Mouse (Mus musculus): Measurements from ENCODE around the gene Zfp990. TPM values are rescaled to one million over a fixed set of nuclear protein-coding genes. Genes with fewer than 3 reads are reported as not detected.
"Not testable (repeated sequence)": the region's sequence is repeated elsewhere in the genome, so short reads cannot be mapped to it uniquely, and the experiment has no call there.

Zfp990 gene
- polyA plus RNA-seq, 1 experiment from 2014 or later = 0.06 TPM

GRCm38 (mm10) chr4:145517391-145517790 lies 6.8 kb downstream of the Zfp990 start:
- H3K4me2 ChIP-seq (ENCODE audit: low read length) = not testable (repeated sequence)
- WGBS = 100% methylated on average over 1 of the region's 1 CpGs

DNA sequence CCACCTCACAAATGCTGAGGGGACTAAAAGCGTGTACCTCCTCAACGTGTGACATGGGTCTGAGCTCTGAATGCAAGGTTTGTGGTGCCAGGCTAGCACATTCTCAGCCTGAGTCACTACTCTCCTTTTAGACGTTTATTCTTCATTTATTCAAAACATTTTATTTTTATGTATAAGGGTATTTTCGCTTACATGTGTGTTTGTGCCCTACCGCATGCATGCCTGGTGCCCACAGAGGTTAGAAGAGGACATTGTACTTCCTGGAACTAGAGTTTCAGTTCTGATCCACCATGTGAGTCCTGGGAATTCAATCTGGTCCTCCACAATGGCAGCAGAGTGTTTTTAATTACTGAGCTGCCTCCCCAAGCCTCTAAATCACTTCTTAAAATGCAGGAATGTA lies 33.3 kb downstream of the Zfp990 start:
- not testable (repeated sequence) for H3K27me3 ChIP-seq (ENCODE audit: control insufficient read depth, insufficient read depth, low read depth, low read length); H3K27ac ChIP-seq (ENCODE audit: low read length); H3K4me2 ChIP-seq (ENCODE audit: low read length); H3K9ac ChIP-seq (ENCODE audit: low read depth, low read length); H3K4me3 ChIP-seq (ENCODE audit: low read depth, low read length); ATAC-seq; H3K36me3 ChIP-seq (ENCODE audit: control insufficient read depth, insufficient read depth, low read length); H3K4me1 ChIP-seq (ENCODE audit: control insufficient read depth, insufficient read depth, low read length)
- 78% methylated on average over 5 of the region's 5 CpGs for WGBS
- peaks cover 36% of the 10 kb centered on the region for H3K9me3 ChIP-seq (replicated peaks; ENCODE audit: control insufficient read depth, low read length, poor library complexity, severe bottlenecking)

More at GRCm38 (mm10) chr4:145517391-145517790, 6.8 kb downstream of the Zfp990 start:
- H3K4me3 ChIP-seq (ENCODE audit: low read depth, low read length); H3K27ac ChIP-seq (ENCODE audit: low read length); H3K27me3 ChIP-seq (ENCODE audit: control insufficient read depth, insufficient read depth, low read depth, low read length); H3K9ac ChIP-seq (ENCODE audit: low read depth, low read length); ATAC-seq; H3K36me3 ChIP-seq (ENCODE audit: control insufficient read depth, insufficient read depth, low read length); H3K4me1 ChIP-seq (ENCODE audit: control insufficient read depth, insufficient read depth, low read length); H3K9me3 ChIP-seq (replicated peaks; ENCODE audit: control insufficient read depth, low read length, poor library complexity, severe bottlenecking): not testable (repeated sequence)

GRCm38 (mm10) chr4:145545106-145545505 lies 34.5 kb downstream of the Zfp990 start:
- not testable (repeated sequence) for H3K27ac ChIP-seq (ENCODE audit: low read length); H3K4me2 ChIP-seq (ENCODE audit: low read length); H3K36me3 ChIP-seq (ENCODE audit: control insufficient read depth, insufficient read depth, low read length); H3K4me3 ChIP-seq (ENCODE audit: low read depth, low read length); ATAC-seq; H3K9ac ChIP-seq (ENCODE audit: low read depth, low read length); H3K27me3 ChIP-seq (ENCODE audit: control insufficient read depth, insufficient read depth, low read depth, low read length); H3K4me1 ChIP-seq (ENCODE audit: control insufficient read depth, insufficient read depth, low read length)
- WGBS = 19% methylated on average over 2 of the region's 2 CpGs
- H3K9me3 ChIP-seq (replicated peaks; ENCODE audit: control insufficient read depth, low read length, poor library complexity, severe bottlenecking) = peaks cover 36% of the 10 kb centered on the region

DNA sequence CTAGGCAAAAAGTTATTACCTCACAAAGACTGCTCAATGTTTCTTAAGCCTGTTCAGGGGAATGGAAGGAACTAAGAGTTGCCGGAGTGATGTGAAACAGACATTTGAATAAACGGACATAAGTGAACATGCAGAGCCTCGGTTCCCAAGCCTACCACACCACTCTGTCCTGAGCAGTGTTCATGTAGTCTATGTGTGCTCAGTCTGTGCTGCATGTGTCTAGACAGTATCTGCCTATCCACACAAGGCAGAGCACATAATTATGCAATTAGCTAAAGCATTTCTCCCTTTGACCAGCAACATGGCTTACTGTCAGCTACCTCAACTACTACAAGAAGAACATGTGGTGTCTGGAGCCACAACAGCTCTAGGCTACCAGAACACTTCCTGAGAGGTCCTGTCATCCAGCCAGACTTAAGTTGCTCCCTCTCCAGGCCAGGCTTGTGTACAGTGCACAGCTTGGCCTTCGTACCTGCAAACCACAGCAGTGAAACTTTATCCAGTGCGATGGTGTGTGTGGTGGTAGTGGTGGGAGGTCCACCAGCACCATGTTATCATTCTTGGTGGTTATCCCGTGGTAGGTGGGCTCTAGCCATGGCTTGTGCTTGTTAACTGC lies 35.3 kb downstream of the Zfp990 start:
- peaks cover 36% of the 10 kb centered on the region for H3K9me3 ChIP-seq (replicated peaks; ENCODE audit: control insufficient read depth, low read length, poor library complexity, severe bottlenecking)
- not testable (repeated sequence) for H3K4me3 ChIP-seq (ENCODE audit: low read depth, low read length); H3K36me3 ChIP-seq (ENCODE audit: control insufficient read depth, insufficient read depth, low read length); H3K4me2 ChIP-seq (ENCODE audit: low read length); H3K9ac ChIP-seq (ENCODE audit: low read depth, low read length); H3K27ac ChIP-seq (ENCODE audit: low read length); H3K4me1 ChIP-seq (ENCODE audit: control insufficient read depth, insufficient read depth, low read length); H3K27me3 ChIP-seq (ENCODE audit: control insufficient read depth, insufficient read depth, low read depth, low read length); ATAC-seq
- WGBS = 79% methylated on average over 6 of the region's 6 CpGs

DNA sequence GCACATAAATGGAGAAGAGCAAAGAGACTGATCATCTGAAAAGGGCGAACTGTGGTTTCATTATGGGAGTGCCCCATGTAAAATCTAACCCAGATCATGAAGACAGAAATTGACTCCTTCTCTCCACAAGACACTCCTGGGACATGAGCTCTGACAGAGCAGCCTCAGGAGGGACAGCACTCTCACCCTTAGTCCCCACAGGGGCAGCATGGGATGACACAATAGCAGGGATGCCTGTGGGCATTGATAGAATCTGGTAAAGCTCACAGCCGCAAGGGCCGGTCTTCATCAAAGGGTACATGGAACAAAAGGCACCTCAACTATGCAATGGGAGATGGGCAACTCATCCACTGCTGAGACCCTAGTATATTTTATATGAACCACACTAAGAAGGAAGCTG lies 35.9 kb downstream of the Zfp990 start:
- H3K4me1 ChIP-seq (ENCODE audit: control insufficient read depth, insufficient read depth, low read length); H3K4me2 ChIP-seq (ENCODE audit: low read length); H3K27ac ChIP-seq (ENCODE audit: low read length); ATAC-seq; H3K36me3 ChIP-seq (ENCODE audit: control insufficient read depth, insufficient read depth, low read length); H3K4me3 ChIP-seq (ENCODE audit: low read depth, low read length); H3K27me3 ChIP-seq (ENCODE audit: control insufficient read depth, insufficient read depth, low read depth, low read length); H3K9ac ChIP-seq (ENCODE audit: low read depth, low read length): not testable (repeated sequence)
- 97% methylated on average over 3 of the region's 3 CpGs for WGBS
- peaks cover 35% of the 10 kb centered on the region for H3K9me3 ChIP-seq (replicated peaks; ENCODE audit: control insufficient read depth, low read length, poor library complexity, severe bottlenecking)

DNA sequence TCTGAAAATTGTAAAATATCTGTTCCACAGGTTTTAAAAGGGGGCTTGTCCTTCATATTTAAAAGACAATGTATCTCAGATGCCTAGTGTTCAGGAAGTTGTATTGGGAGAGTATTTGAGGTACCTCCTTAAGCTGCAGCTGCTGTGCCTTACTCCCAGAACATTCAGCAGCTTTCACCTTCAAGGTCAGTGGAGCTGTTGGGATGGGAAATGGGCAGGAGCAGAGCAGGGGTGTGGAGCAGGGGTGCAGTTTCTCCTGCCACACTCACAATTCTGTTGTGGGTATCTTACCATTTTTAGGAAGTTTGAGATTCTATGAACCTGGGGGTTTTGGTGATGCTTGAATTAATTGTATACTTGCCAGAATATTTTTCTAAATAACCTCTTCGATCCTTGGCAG lies 46.1 kb downstream of the Zfp990 start:
- no peak overlapping the region for H3K4me3 ChIP-seq (ENCODE audit: low read depth, low read length)
- H3K27me3 ChIP-seq (ENCODE audit: control insufficient read depth, insufficient read depth, low read depth, low read length) = no peaks in the 10 kb centered on the region
- peaks cover 43% of the 10 kb centered on the region for H3K9me3 ChIP-seq (replicated peaks; ENCODE audit: control insufficient read depth, low read length, poor library complexity, severe bottlenecking)
- H3K4me2 ChIP-seq (ENCODE audit: low read length) = no peak overlapping the region
- H3K9ac ChIP-seq (ENCODE audit: low read depth, low read length) = no peak overlapping the region
- H3K27ac ChIP-seq (ENCODE audit: low read length) = no peak overlapping the region
- H3K4me1 ChIP-seq (ENCODE audit: control insufficient read depth, insufficient read depth, low read length) = no peaks in the 10 kb centered on the region
- WGBS = 58% methylated on average over 1 of the region's 1 CpGs
- no peak for ATAC-seq
- H3K36me3 ChIP-seq (ENCODE audit: control insufficient read depth, insufficient read depth, low read length) = no peaks in the 10 kb centered on the region

- Histone ChIP-seq H3K4me1 (ENCODE audit: control insufficient read depth, insufficient read depth, low read length) (no peaks in the 10 kb centered on the region), H3K27ac (ENCODE audit: low read length) (no peak overlapping the region), H3K9ac (ENCODE audit: low read depth, low read length) (no peak overlapping the region), H3K36me3 (ENCODE audit: control insufficient read depth, insufficient read depth, low read length) (no peaks in the 10 kb centered on the region), H3K4me2 (ENCODE audit: low read length) (no peak overlapping the region), H3K4me3 (ENCODE audit: low read depth, low read length) (no peak overlapping the region), H3K9me3 (replicated peaks; ENCODE audit: control insufficient read depth, low read length, poor library complexity, severe bottlenecking) (peaks cover 52% of the 10 kb centered on the region), H3K27me3 (ENCODE audit: control insufficient read depth, insufficient read depth, low read depth, low read length) (no peaks in the 10 kb centered on the region)
- no peak for ATAC-seq
- WGBS = 40% methylated on average over 3 of the region's 3 CpGs
These were observed 49.0 kb downstream of the Zfp990 start for GRCm38 (mm10) chr4:145559505-145560099.

GRCm38 (mm10) chr4:145564111-145564821 lies 53.7 kb downstream of the Zfp990 start:
- H3K4me3 ChIP-seq (ENCODE audit: low read depth, low read length) = no peak overlapping the region
- no peak for ATAC-seq
- H3K4me1 ChIP-seq (ENCODE audit: control insufficient read depth, insufficient read depth, low read length) = no peaks in the 10 kb centered on the region
- no peaks in the 10 kb centered on the region for H3K27me3 ChIP-seq (ENCODE audit: control insufficient read depth, insufficient read depth, low read depth, low read length)
- 65% methylated on average over 3 of the region's 3 CpGs for WGBS
- H3K4me2 ChIP-seq (ENCODE audit: low read length) = no peak overlapping the region
- H3K9me3 ChIP-seq (replicated peaks; ENCODE audit: control insufficient read depth, low read length, poor library complexity, severe bottlenecking) = peaks cover 34% of the 10 kb centered on the region
- H3K36me3 ChIP-seq (ENCODE audit: control insufficient read depth, insufficient read depth, low read length) = no peaks in the 10 kb centered on the region
- no peak overlapping the region for H3K9ac ChIP-seq (ENCODE audit: low read depth, low read length)
- H3K27ac ChIP-seq (ENCODE audit: low read length) = no peak overlapping the region

- H3K4me2 ChIP-seq (ENCODE audit: low read length); H3K4me1 ChIP-seq (ENCODE audit: control insufficient read depth, insufficient read depth, low read length); H3K4me3 ChIP-seq (ENCODE audit: low read depth, low read length); H3K36me3 ChIP-seq (ENCODE audit: control insufficient read depth, insufficient read depth, low read length); H3K27ac ChIP-seq (ENCODE audit: low read length); ATAC-seq; H3K27me3 ChIP-seq (ENCODE audit: control insufficient read depth, insufficient read depth, low read depth, low read length); H3K9ac ChIP-seq (ENCODE audit: low read depth, low read length): not testable (repeated sequence)
- peaks cover 12% of the 10 kb centered on the region for H3K9me3 ChIP-seq (replicated peaks; ENCODE audit: control insufficient read depth, low read length, poor library complexity, severe bottlenecking)
- WGBS = 95% methylated on average over 4 of the region's 10 CpGs
These were observed 59.9 kb downstream of the Zfp990 start for GRCm38 (mm10) chr4:145570461-145570860.

Data from midbrain, embryonic 16.5 days (tissue).